Mouse (Mus musculus) bone marrow macrophage, adult 2 months (primary cell): ENCODE data around the gene Mapk10. TPM values are rescaled to one million over a fixed set of nuclear protein-coding genes. Genes with fewer than 3 reads are reported as not detected.
"Not testable (repeated sequence)": the region's sequence is repeated elsewhere in the genome, so short reads cannot be mapped to it uniquely, and the experiment has no call there.

Experiments
- H3K27ac ChIP-seq: 2 replicates; pipeline ENCODE4 v1.5.1; 2012; ENCODE audit warnings: low read depth, low read length; ENCODE audit not compliant: insufficient read depth
- H3K4me1 ChIP-seq: 2 replicates; pipeline ENCODE4 v1.6.1; 2012; ENCODE audit warnings: low read length; ENCODE audit not compliant: control insufficient read depth, insufficient read depth
- H3K4me3 ChIP-seq: 2 replicates; pipeline ENCODE4 v1.5.1; 2012; ENCODE audit warnings: mild to moderate bottlenecking, low read length, moderate library complexity; ENCODE audit not compliant: insufficient read depth
- CTCF ChIP-seq: IDR thresholded peaks from 2 replicates; pipeline ENCODE4 v1.5.1; 2012; ENCODE audit warnings: low read depth, mild to moderate bottlenecking, low read length, moderate library complexity
- POLR2A ChIP-seq: IDR thresholded peaks from 2 replicates; pipeline ENCODE4 v1.6.1; 2012; ENCODE audit warnings: mild to moderate bottlenecking, low read depth, low read length, borderline replicate concordance
- polyA plus RNA-seq: library from polyadenylated mRNA; stranded (reverse); fragments of >200 nt; gene quantifications from 2 replicates; pipeline ENCODE4 v1.2.4, GENCODE M21; 2012; ENCODE audit not compliant: missing spikeins, insufficient read depth, insufficient read length

Mapk10 gene
- polyA plus RNA-seq, 1 experiment = not detected

- H3K4me3 ChIP-seq = no peak overlapping the region
- TF ChIP-seq CTCF (no peak), POLR2A (no peak)
- no peak overlapping the region for H3K27ac ChIP-seq
- no peaks in the 10 kb centered on the region for H3K4me1 ChIP-seq
Measured at GRCm38 (mm10) chr5:102889163-102889488, 322.0 kb downstream of the Mapk10 start.

GRCm38 (mm10) chr5:102888482-102889162 lies 322.5 kb downstream of the Mapk10 start:
- Histone ChIP-seq H3K4me3 (no peak overlapping the region), H3K27ac (no peak overlapping the region), H3K4me1 (no peaks in the 10 kb centered on the region)
- TF ChIP-seq CTCF (no peak), POLR2A (no peak)

GRCm38 (mm10) chr5:102875628-102876027 lies 335.5 kb downstream of the Mapk10 start:
- no peak overlapping the region for H3K27ac ChIP-seq
- H3K4me1 ChIP-seq = no peaks in the 10 kb centered on the region
- H3K4me3 ChIP-seq = no peak overlapping the region
- TF ChIP-seq POLR2A (no peak), CTCF (no peak)

GRCm38 (mm10) chr5:102874605-102875298 lies 336.4 kb downstream of the Mapk10 start:
- no peak overlapping the region for H3K27ac ChIP-seq

GRCm38 (mm10) chr5:102872996-102873395 lies 338.1 kb downstream of the Mapk10 start:
- H3K27ac ChIP-seq, H3K4me3 ChIP-seq: not testable (repeated sequence)

More at GRCm38 (mm10) chr5:102874605-102875298, 336.4 kb downstream of the Mapk10 start:
- no peak overlapping the region for H3K4me3 ChIP-seq
- TF ChIP-seq POLR2A (no peak), CTCF (no peak)
- no peaks in the 10 kb centered on the region for H3K4me1 ChIP-seq

GRCm38 (mm10) chr5:102868196-102868595 lies 342.9 kb downstream of the Mapk10 start:
- no peaks in the 10 kb centered on the region for H3K4me1 ChIP-seq
- TF ChIP-seq POLR2A (no peak), CTCF (no peak)
- no peak overlapping the region for H3K27ac ChIP-seq
- no peak overlapping the region for H3K4me3 ChIP-seq

More at GRCm38 (mm10) chr5:102872996-102873395, 338.1 kb downstream of the Mapk10 start:
- not testable (repeated sequence) for H3K4me1 ChIP-seq

GRCm38 (mm10) chr5:102859749-102860148 lies 351.4 kb downstream of the Mapk10 start:
- H3K27ac ChIP-seq = no peak overlapping the region
- no peak overlapping the region for H3K4me3 ChIP-seq
- peaks cover 2% of the 10 kb centered on the region; the same call in 1 of the 2 replicates for H3K4me1 ChIP-seq
- TF ChIP-seq POLR2A (no peak), CTCF (no peak)

- Histone ChIP-seq H3K4me1 (peaks cover 2% of the 10 kb centered on the region; the same call in 1 of the 2 replicates), H3K4me3 (no peak overlapping the region), H3K27ac (no peak overlapping the region)
- TF ChIP-seq POLR2A (no peak), CTCF (no peak)
Measured at GRCm38 (mm10) chr5:102858047-102858446, 353.1 kb downstream of the Mapk10 start.

Other genes starting within 250 kb of the Mapk10 start
- 0.19 and 0.25 TPM in 2 replicates for gene Ptpn13, start 213.9 kb upstream of the Mapk10 start, polyA plus RNA-seq